Mouse (Mus musculus) brown adipose tissue, adult 24 weeks (tissue): ENCODE data around the gene Dus1l. TPM values are rescaled to one million over a fixed set of nuclear protein-coding genes. Genes with fewer than 3 reads are reported as not detected.
"Not testable (repeated sequence)": the region's sequence is repeated elsewhere in the genome, so short reads cannot be mapped to it uniquely, and the experiment has no call there.

Experiments
- H3K27ac ChIP-seq: fragments of 200-500 bp; replicated peaks from 2 replicates; pipeline ENCODE4 v1.5.1; 2012; ENCODE audit warnings: low read depth, mild to moderate bottlenecking, low read length
- H3K4me1 ChIP-seq: fragments of 200-500 bp; 2 replicates; pipeline ENCODE4 v1.6.1; 2012; ENCODE audit warnings: low read length, mixed read lengths; ENCODE audit not compliant: control insufficient read depth, insufficient read depth, insufficient read length
- H3K4me3 ChIP-seq: fragments of 200-500 bp; 2 replicates; pipeline ENCODE4 v1.5.1; 2012; ENCODE audit warnings: low read depth, mild to moderate bottlenecking, low read length, moderate library complexity; ENCODE audit not compliant: insufficient read depth
- polyA plus RNA-seq: library from polyadenylated mRNA; stranded (reverse); fragments of >200 nt; gene quantifications from 2 replicates; pipeline ENCODE4 v1.2.4, GENCODE M21; 2012; ENCODE audit not compliant: missing spikeins, insufficient read depth, insufficient read length

Dus1l gene
- polyA plus RNA-seq, 1 experiment: 20.1 TPM

- H3K4me3 ChIP-seq: no peak overlapping the region
- no peak overlapping the region for H3K27ac ChIP-seq
- H3K4me1 ChIP-seq: peaks cover 13% of the 10 kb centered on the region
Observed at GRCm38 (mm10) chr11:120799316-120799890, 3.2 kb upstream of the Dus1l start.

DNA sequence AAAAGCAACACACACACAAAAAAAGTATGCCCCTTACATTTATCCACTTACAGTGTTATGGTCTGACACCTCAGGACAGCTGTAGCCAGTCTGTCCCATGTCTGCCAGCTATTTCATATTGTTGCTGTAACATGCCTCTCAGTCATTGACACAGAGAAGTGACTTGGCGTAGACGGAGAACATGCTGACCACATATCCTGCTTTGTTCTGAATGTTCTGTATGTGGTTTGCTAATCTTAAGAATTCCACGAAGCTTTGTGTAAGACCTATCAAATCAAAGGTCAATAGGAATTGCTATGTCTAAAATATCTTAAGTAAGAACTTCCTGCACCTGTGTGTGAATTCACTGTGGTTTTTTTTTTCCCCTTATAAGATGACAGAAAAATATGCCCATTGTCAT is 2.0 kb upstream of the Dus1l start:
- H3K4me1 ChIP-seq: peaks cover 13% of the 10 kb centered on the region
- no peak overlapping the region for H3K4me3 ChIP-seq
- H3K27ac ChIP-seq: no peak overlapping the region

GRCm38 (mm10) chr11:120796614-120796946 is 377 bp upstream of the Dus1l start:
- H3K27ac ChIP-seq: peak overlapping the region; percentile 62
- H3K4me3 ChIP-seq: peak overlapping the region; percentile 40
- H3K4me1 ChIP-seq: peaks cover 13% of the 10 kb centered on the region

DNA sequence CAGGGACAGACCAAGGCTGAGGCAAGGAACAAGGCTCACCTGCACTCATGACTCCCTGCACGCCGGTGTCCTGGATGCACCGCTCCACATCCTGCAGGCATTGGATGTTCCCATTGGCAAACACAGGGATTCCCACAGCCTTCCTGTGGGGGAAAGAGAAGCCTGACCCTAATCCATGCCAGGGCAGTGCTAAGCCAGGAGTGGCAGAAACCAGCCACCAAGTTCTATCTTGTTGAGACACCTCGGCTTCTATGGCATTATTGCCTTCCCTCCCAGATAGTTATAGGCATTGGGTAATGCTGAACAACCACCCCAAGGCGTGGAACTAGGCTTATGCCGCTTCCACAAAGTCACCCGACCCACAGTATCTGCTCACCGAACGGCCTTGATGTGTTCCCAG is 3.6 kb downstream of the Dus1l start:
- H3K4me1 ChIP-seq: peaks cover 13% of the 10 kb centered on the region
- H3K4me3 ChIP-seq: no peak overlapping the region
- H3K27ac ChIP-seq: no peak overlapping the region

- H3K4me1 ChIP-seq: peaks cover 8% of the 10 kb centered on the region; the same call in 1 of the 2 replicates
- no peak overlapping the region for H3K27ac ChIP-seq
- H3K4me3 ChIP-seq: no peak overlapping the region
Observed at GRCm38 (mm10) chr11:120789810-120790209, 6.4 kb downstream of the Dus1l start.

DNA sequence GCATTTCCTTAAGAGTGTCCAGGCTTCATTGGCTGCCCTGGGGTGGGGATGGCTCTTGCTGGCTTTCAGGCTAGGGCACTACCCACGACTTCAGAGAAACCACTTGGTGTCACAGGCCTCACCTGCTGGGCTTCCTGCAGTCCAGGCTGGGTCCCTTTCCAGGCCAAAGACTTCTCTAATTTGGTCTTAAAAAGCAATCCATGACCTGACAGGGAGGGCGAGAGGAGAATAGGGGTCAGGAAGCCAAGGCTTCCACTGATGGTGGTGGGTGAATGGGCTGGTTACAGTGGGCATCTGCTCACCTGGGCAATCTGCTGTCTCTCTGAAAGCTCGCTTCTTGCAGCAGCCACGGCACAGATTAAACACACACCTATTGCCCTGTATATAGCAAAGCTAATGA is 6.8 kb downstream of the Dus1l start:
- H3K4me3 ChIP-seq: no peak overlapping the region
- peaks cover 4% of the 10 kb centered on the region; the same call in 1 of the 2 replicates for H3K4me1 ChIP-seq
- H3K27ac ChIP-seq: no peak overlapping the region

DNA sequence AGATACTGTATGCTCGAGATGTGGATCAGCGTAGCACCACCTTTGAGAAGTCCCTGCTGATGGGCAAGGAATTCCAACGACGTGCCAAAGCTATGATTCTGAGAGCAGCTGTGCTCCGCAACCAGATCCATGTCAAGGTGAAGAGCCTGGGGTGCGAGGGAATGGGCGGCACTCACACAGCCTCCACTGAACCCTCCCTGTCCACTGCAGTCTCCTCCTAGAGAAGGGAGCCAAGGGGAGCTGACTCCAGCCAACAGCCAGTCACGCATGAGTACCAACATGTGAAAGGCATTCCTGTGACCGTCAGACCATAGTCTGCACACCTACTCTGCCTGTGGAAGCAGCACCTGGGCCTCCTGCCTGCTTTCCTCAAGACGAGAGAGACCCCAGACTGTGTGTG is 7.7 kb downstream of the Dus1l start:
- not testable (repeated sequence) for H3K4me3 ChIP-seq, H3K4me1 ChIP-seq, H3K27ac ChIP-seq

DNA sequence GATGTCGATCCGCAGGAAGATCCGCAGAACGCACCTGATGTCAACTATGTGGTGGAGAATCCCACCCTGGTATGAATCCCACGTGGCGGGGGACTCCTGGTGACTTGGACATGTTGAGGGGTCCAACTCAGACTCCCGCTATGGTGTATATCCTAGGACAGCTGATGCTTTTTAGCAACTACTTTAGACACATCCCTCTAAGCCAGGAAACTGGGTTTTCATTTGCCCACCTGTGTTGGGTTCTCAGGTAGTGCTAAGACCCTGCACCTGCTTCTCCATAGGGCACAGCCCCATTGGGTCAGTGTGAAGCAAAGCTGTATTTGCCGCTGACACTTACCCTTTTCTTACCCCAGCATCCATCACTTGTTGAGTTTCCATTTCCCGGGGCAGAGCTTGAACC is 11.1 kb downstream of the Dus1l start:
- Histone ChIP-seq H3K27ac (no peak overlapping the region), H3K4me3 (peak overlapping the region; percentile 98), H3K4me1 (peaks cover 9% of the 10 kb centered on the region)

DNA sequence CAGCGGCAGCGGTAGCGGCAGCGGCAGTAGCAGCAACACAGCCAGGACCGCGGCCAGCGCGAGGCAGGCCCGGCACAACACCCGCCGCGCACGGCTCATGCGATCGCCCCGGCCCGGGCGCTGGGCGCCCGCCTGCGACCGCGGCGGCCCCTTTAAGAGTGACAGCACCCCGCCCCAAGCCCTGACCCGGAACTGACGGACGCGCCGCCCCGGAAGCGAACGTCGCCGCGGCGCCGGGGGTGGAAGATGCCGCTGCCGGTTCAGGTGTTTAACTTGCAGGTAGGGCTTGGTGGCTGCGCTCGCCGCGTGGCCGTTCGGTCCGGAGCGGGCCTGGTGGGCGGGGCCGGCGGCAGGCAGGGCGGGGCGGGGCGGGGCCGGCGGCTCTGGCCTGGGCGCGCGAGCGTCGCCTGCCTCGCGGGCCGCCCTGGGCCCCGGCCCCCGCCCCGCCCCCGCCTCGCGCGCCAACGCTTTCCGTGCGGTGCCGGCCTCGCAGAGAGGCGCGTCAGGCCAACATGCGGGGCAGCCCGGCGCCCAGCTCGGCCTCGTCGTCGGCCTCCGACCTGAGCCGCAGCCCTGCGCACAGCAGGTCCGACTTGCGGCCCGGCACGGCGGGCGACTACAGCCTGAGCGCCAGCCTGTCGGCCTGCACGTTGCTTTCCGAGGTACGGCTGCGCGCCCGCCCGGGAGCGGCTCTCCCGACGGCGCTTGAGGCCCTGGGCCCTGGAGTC is 12.0 kb downstream of the Dus1l start, which contains the start of the genes Rfng and Gps1:
TSS of gene Rfng (minus strand) at position 144 of the 728 bp plus-strand sequence.
TSS of gene Gps1 (plus strand) at position 209 of the 728 bp plus-strand sequence.
- Histone ChIP-seq H3K27ac (peak within 1 kb of the TSS; percentile 41; the same call in 1 of the 2 replicates), H3K4me3 (peak within 1 kb of the TSS; percentile 99), H3K4me1 (peaks cover 9% of the 10 kb centered on the region)

- Histone ChIP-seq H3K4me1 (peaks cover 9% of the 10 kb centered on the region), H3K4me3 (peak overlapping the region; percentile 99), H3K27ac (peak overlapping the region; percentile 41; the same call in 1 of the 2 replicates)
Observed at GRCm38 (mm10) chr11:120783426-120784063, 12.7 kb downstream of the Dus1l start.

GRCm38 (mm10) chr11:120781361-120781760 is 14.8 kb downstream of the Dus1l start:
- not testable (repeated sequence) for H3K4me1 ChIP-seq, H3K4me3 ChIP-seq, H3K27ac ChIP-seq

GRCm38 (mm10) chr11:120779876-120780275 is 16.3 kb downstream of the Dus1l start:
- no peak overlapping the region for H3K27ac ChIP-seq
- H3K4me1 ChIP-seq: peaks cover 4% of the 10 kb centered on the region

DNA sequence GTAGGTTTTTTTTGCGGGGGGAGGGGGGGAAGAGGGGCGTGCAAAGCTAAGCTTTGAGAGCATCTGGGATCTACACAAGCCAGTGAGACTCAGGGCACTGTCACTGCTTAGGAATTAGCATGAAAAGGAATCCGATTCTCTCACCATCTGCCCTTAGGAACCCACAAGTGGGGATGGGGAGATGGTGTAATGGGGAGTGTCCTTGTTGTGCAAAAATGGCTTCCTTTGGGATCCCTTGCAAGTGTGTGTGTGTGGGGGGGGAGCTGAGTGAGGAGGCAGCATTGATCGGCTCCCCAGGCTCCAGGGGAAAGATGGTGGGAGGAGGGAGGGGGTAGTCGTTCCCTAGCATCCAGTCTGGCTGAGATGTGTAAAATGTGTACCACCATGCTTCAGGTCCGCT is 19.1 kb downstream of the Dus1l start:
- H3K4me1 ChIP-seq: no peaks in the 10 kb centered on the region
- no peak overlapping the region for H3K27ac ChIP-seq
- no peak overlapping the region for H3K4me3 ChIP-seq

More at GRCm38 (mm10) chr11:120779876-120780275, 16.3 kb downstream of the Dus1l start:
- H3K4me3 ChIP-seq: no peak overlapping the region

DNA sequence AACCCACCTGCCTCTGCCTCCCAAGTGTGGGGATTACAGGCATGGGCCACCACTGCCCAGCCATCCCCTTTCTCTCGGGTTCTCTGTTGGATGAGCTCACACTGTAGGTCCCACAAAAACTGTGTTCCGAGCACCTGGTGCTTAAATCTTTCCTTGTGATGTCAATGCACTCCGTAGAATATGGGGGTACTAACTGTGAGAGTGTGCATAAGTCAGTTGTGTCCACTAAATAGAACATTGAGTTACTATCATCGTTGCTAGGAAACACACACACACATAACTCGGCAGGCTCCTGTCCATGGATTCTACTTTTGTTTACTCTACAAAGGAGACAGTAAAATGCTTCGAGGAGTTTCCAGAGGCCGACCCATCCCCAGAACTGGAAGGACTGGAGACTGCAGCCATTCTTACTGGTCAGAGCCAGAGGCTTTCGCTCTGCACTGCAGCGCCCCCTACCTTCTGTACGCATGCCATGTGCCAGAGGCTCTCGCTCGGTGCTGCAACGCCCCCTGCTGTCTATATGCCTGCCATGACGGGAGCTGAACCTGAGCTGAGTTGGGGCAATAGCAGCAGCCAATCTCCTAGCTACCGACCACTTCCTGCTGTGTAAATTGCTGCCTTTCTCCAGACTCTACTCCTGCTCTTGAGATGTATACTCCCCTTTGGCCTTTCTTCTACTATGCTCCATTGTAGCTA is 20.3 kb downstream of the Dus1l start:
- no peak overlapping the region for H3K4me3 ChIP-seq
- no peaks in the 10 kb centered on the region for H3K4me1 ChIP-seq

More for the DNA sequence above, 20.3 kb downstream of the Dus1l start:
- H3K27ac ChIP-seq: no peak overlapping the region
